Mouse (Mus musculus) bone marrow, adult 2 months (tissue): Measurements from ENCODE around the gene Pds5a. TPM values are rescaled to one million over a fixed set of nuclear protein-coding genes. Genes with fewer than 3 reads are reported as not detected.

Experiments used
- H3K27ac ChIP-seq: fragments of 200-500 bp; 2 replicates; pipeline ENCODE4 v1.5.1; 2012; ENCODE audit warnings: low read depth, mild to moderate bottlenecking, control low read depth, inconsistent platforms, low read length; ENCODE audit not compliant: control insufficient read depth, poor library complexity, insufficient read depth
- H3K4me1 ChIP-seq: fragments of 200-500 bp; 2 replicates; pipeline ENCODE4 v1.6.1; 2011; ENCODE audit warnings: low read length; ENCODE audit not compliant: control insufficient read depth, insufficient read depth
- H3K4me3 ChIP-seq: fragments of 200-500 bp; replicated peaks from 2 replicates; pipeline ENCODE3; 2011; ENCODE audit warnings: mild to moderate bottlenecking, low read depth, low read length, control low read depth; ENCODE audit not compliant: control insufficient read depth
- CTCF ChIP-seq: fragments of 200-500 bp; IDR thresholded peaks from 2 replicates; pipeline ENCODE4 v1.5.1; 2011; ENCODE audit warnings: low read length, control low read depth; ENCODE audit not compliant: control insufficient read depth, insufficient read depth
- POLR2A ChIP-seq: fragments of 200-500 bp; IDR thresholded peaks from 2 replicates; pipeline ENCODE4 v1.6.1; 2011; ENCODE audit warnings: low read depth, mild to moderate bottlenecking, control low read depth, low read length, borderline replicate concordance; ENCODE audit not compliant: control insufficient read depth
- WGBS: fragments of 180-500 bp; shearing (Covaris S2); methylation state at CpG from one replicate; pipeline ENCODE4 v1.1.7; 2018; 5-methylcytosine and 5-hydroxymethylcytosine counted together
- polyA plus RNA-seq: library from polyadenylated mRNA; stranded (reverse); fragments of >200 nt; gene quantifications from 2 replicates; pipeline ENCODE4 v1.2.4, GENCODE M21; 2011; ENCODE audit warnings: low replicate concordance; ENCODE audit not compliant: missing spikeins, insufficient read depth, insufficient read length

Pds5a gene
- polyA plus RNA-seq, 1 experiment: 72.3 TPM

- 73% methylated on average over 18 of the region's 18 CpGs for WGBS
- no peak overlapping the region for H3K4me3 ChIP-seq
- no peak overlapping the region for H3K27ac ChIP-seq
- H3K4me1 ChIP-seq: no peaks in the 10 kb centered on the region; the same call in 1 of the 2 replicates
- TF ChIP-seq POLR2A (no peak), CTCF (no peak)
Measured at GRCm38 (mm10) chr5:65717063-65717902, 19.2 kb upstream of the Pds5a start.

GRCm38 (mm10) chr5:65715084-65715483 is 17.0 kb upstream of the Pds5a start:
- H3K4me3 ChIP-seq: no peak overlapping the region
- 81% methylated on average over 6 of the region's 6 CpGs for WGBS
- no peak for TF ChIP-seq CTCF
- no peak for TF ChIP-seq POLR2A
- no peak overlapping the region for H3K27ac ChIP-seq
- H3K4me1 ChIP-seq: no peaks in the 10 kb centered on the region; the same call in 1 of the 2 replicates

GRCm38 (mm10) chr5:65711463-65711862 is 13.4 kb upstream of the Pds5a start:
- Histone ChIP-seq H3K4me1 (no peaks in the 10 kb centered on the region), H3K27ac (no peak overlapping the region), H3K4me3 (no peak overlapping the region)
- TF ChIP-seq CTCF (no peak), POLR2A (no peak)
- WGBS: 90% methylated on average over 1 of the region's 1 CpGs

GRCm38 (mm10) chr5:65710267-65710666 is 12.2 kb upstream of the Pds5a start:
- Histone ChIP-seq H3K27ac (no peak overlapping the region), H3K4me1 (no peaks in the 10 kb centered on the region), H3K4me3 (no peak overlapping the region)
- WGBS: 78% methylated on average over 8 of the region's 8 CpGs
- no peak for TF ChIP-seq POLR2A
- no peak for TF ChIP-seq CTCF

- Histone ChIP-seq H3K27ac (no peak overlapping the region), H3K4me1 (no peaks in the 10 kb centered on the region; the same call in 1 of the 2 replicates), H3K4me3 (no peak overlapping the region)
- no peak for TF ChIP-seq CTCF
- no peak for TF ChIP-seq POLR2A
- WGBS: 86% methylated on average over 5 of the region's 5 CpGs
Measured at GRCm38 (mm10) chr5:65706979-65707378, 8.9 kb upstream of the Pds5a start.

GRCm38 (mm10) chr5:65706171-65706570 is 8.1 kb upstream of the Pds5a start:
- no peaks in the 10 kb centered on the region; the same call in 1 of the 2 replicates for H3K4me1 ChIP-seq
- 75% methylated on average over 4 of the region's 4 CpGs for WGBS
- H3K4me3 ChIP-seq: no peak overlapping the region
- no peak for TF ChIP-seq POLR2A
- TF ChIP-seq CTCF: no peak
- no peak overlapping the region for H3K27ac ChIP-seq

- H3K27ac ChIP-seq: no peak overlapping the region
- no peaks in the 10 kb centered on the region; the same call in 1 of the 2 replicates for H3K4me1 ChIP-seq
- 70% methylated on average over 12 of the region's 12 CpGs for WGBS
- TF ChIP-seq CTCF (no peak), POLR2A (no peak)
- H3K4me3 ChIP-seq: no peak overlapping the region
Measured at GRCm38 (mm10) chr5:65704765-65705678, 6.9 kb upstream of the Pds5a start.

GRCm38 (mm10) chr5:65703261-65703660 is 5.2 kb upstream of the Pds5a start:
- Histone ChIP-seq H3K27ac (no peak overlapping the region), H3K4me1 (no peaks in the 10 kb centered on the region; the same call in 1 of the 2 replicates), H3K4me3 (no peak overlapping the region)
- no peak for TF ChIP-seq CTCF
- no peak for TF ChIP-seq POLR2A
- 51% methylated on average over 9 of the region's 9 CpGs for WGBS
